Mouse (Mus musculus): ENCODE results near the gene Vmn2r105. TPM values are rescaled to one million over a fixed set of nuclear protein-coding genes. Genes with fewer than 3 reads are reported as not detected.

The Vmn2r105 gene
- total RNA-seq (2022), result not detected

DNA sequence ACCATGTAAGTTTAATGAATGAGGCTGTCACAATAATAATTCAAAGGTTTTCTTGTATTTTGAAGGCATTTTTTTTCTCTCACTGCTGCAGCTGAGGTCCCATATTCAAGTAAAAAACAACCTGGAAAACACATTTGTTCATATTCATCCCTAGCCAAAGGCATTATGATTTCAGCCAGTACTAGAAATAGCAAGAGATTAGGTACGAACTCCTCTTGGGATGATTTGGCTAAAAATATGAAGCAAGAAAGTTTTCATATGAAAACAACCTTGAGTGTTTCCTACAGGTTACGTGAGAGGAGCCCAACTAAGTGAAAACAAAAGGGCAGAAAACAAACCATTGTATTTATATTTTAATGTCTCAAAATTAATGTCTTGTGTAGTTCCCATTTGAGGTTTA, at the start of gene Vmn2r105:
Gene Vmn2r105, minus strand, starts transcription at position 101 of the 400 bp plus-strand sequence.
- no peak for DNase-seq (ENCODE audit: low spot score in 2 of 2)

DNA sequence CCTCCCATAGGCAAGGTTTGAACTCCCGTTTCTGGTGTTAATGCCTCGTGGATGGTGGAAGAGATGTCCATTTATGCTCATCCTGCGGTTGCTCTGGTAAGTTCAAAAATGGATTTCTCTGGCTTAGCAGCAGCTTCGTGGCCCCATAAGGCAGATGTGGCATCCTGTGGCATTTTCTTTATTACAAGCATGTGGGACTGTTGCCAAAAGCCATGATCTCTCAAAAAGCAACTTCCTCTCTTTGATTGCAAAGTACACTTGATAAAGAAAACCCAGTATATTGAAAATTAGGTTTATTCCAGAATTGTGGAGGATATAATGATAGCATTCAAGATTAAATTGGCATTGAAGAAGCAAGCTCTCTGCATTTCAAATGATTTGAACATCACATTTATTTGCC, 20.7 kb upstream of the Vmn2r105 start:
- no peak for DNase-seq (ENCODE audit: low spot score in 2 of 2)

DNA sequence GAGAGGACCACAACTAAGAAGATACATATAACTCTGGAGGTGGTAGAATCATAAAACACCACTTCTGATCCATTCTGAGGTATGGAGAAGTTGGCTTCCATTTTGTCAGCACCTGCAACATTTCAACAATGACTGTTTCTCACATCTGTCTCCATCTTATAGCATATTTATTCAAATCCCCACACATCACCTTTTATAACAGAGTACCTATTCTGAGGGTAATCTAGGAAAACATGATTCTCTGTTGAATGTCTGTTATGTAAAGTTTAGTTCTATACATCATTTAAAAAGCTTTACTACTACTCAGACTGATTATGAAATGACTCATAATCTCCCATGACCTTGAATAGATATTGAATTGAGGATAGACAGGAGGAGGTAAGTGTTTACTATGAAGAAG, 51.9 kb downstream of the Vmn2r105 start, which contains the start of gene Fpr-rs6:
Gene Fpr-rs6, minus strand, starts transcription at position 101 of the 400 bp plus-strand sequence.
- no peak for DNase-seq (ENCODE audit: low spot score in 2 of 2)

Other genes with a start within 250 kb of the Vmn2r105 start
- gene Vmn2r104, start 186.7 kb downstream of the Vmn2r105 start, total RNA-seq (2022), result not detected
- not detected for gene Fpr-rs7, start 120.8 kb downstream of the Vmn2r105 start, total RNA-seq (2022)
- not detected for gene Fpr-rs6, start 52.0 kb downstream of the Vmn2r105 start, total RNA-seq (2022)
- not detected for gene Vmn2r106, start 50.5 kb upstream of the Vmn2r105 start, total RNA-seq (2022)
- gene Vmn2r107, start 110.2 kb upstream of the Vmn2r105 start, total RNA-seq (2022), result not detected
- not detected for gene Vmn1r224, start 179.1 kb upstream of the Vmn2r105 start, total RNA-seq (2022)
- under 1 TPM in 1 of 4 experiments, not detected in 3; 0.07 TPM for gene Vmn2r108, start 246.3 kb upstream of the Vmn2r105 start, total RNA-seq (2022)

Measured in left cerebral cortex, adult 8-10 months (tissue).